8 mouse cellular contexts compared by ENCODE assay signal in genomic region chr8:69749544-69750454, GRCm38 (mm10). TPM values are rescaled to one million over a fixed set of nuclear protein-coding genes. Genes with fewer than 3 reads are reported as not detected.
DNase-seq lines count a peak whose midpoint lies in the region; ATAC-seq and TF ChIP-seq lines count a peak whose summit lies in the region.

Zfp963 (minus strand) TSS chr8:69749970.

- peak within 1 kb of the TSS; percentile 50 for H3K4me3 ChIP-seq in cortical plate, adult 2 months (ENCODE audit: insufficient read depth, low read length)
- peak within 1 kb of the TSS; percentile 100 for H3K4me3 ChIP-seq in megakaryocyte, embryonic 14.5 days (replicated peaks)

- peaks cover 3% of the 10 kb centered on the region for H3K36me3 ChIP-seq in megakaryocyte, embryonic 14.5 days (replicated peaks; ENCODE audit: low read length)

- TF ChIP-seq POLR2A in cortical plate, adult 2 months (IDR thresholded peaks at IDR 0.05; ENCODE audit: extremely low read depth, insufficient read depth, low read length), result peak; percentile 99

- H3K4me1 ChIP-seq in cortical plate, adult 2 months (ENCODE audit: control insufficient read depth, insufficient read depth, low read length), result no peaks in the 10 kb centered on the region
- peaks cover 20% of the 10 kb centered on the region for H3K4me1 ChIP-seq in megakaryocyte, embryonic 14.5 days

- ATAC-seq in activated CD4-positive, CD25-positive, alpha-beta regulatory T cell, adult 4 months, result peak; percentile 91

- H3K27ac ChIP-seq in cortical plate, adult 2 months (ENCODE audit: insufficient read depth, low read length), result peak within 1 kb of the TSS; percentile 79

- no peaks in the 10 kb centered on the region for H3K9me3 ChIP-seq in megakaryocyte, embryonic 14.5 days

- DNase-seq in gastrocnemius, adult 8-10 months (ENCODE audit: low spot score in 2 of 2), result peak; percentile 93
- peak; percentile 80 for DNase-seq in hindlimb bud, embryonic 11.5 days (ENCODE audit: extremely low spot score, low read depth, low spot score)
- peak; percentile 91 to 93 for DNase-seq in left cerebral cortex, adult 8-10 months (ENCODE audit: low spot score in 2 of 2)
- peak; percentile 96 for DNase-seq in right cerebral cortex, postnatal 10 days (ENCODE audit: low spot score in 2 of 2)
- DNase-seq in urinary bladder, postnatal 25 days (ENCODE audit: low spot score), result peak; percentile 96

- no peaks in the 10 kb centered on the region for H3K27me3 ChIP-seq in megakaryocyte, embryonic 14.5 days (replicated peaks)

- no peak for TF ChIP-seq CTCF in cortical plate, adult 2 months (IDR thresholded peaks at IDR 0.05; ENCODE audit: extremely low read depth, insufficient read depth, low read length)

RNA-seq across cellular contexts. Expression of gene Zfp963, which starts in this region (rescaled TPM):
- 1 to 10 TPM; 5.3 to 8.8 TPM for polyA plus RNA-seq in activated CD4-positive, CD25-positive, alpha-beta regulatory T cell, adult 4 months (2017; shearing (Covaris generic))
- 6.2 and 6.4 TPM in 2 replicates for polyA plus RNA-seq in cortical plate, adult 2 months (2012; rRNA removed)
- total RNA-seq in gastrocnemius, adult 8-10 months (2022), result 1 to 10 TPM; 2.6 to 3.9 (median 3.2) TPM
- total RNA-seq in left cerebral cortex, adult 8-10 months (2022), result 1 to 10 TPM; 3.3 to 4.3 (median 3.6) TPM
- polyA plus RNA-seq in megakaryocyte, embryonic 14.5 days (2012; ENCODE audit: insufficient read depth, low replicate concordance), result 0.22 TPM in 1 of 2 replicates, not detected in the other

Comparison
In these comparisons a context has a peak if more than half of its experiments do, and no peak if none do; other contexts are left out.
1. Peak in every context shown above with its lines: DNase-seq, ATAC-seq, H3K4me3 ChIP-seq and H3K27ac ChIP-seq.